Mouse (Mus musculus): ENCODE data around the gene Tex14.

Gene Tex14

DNA sequence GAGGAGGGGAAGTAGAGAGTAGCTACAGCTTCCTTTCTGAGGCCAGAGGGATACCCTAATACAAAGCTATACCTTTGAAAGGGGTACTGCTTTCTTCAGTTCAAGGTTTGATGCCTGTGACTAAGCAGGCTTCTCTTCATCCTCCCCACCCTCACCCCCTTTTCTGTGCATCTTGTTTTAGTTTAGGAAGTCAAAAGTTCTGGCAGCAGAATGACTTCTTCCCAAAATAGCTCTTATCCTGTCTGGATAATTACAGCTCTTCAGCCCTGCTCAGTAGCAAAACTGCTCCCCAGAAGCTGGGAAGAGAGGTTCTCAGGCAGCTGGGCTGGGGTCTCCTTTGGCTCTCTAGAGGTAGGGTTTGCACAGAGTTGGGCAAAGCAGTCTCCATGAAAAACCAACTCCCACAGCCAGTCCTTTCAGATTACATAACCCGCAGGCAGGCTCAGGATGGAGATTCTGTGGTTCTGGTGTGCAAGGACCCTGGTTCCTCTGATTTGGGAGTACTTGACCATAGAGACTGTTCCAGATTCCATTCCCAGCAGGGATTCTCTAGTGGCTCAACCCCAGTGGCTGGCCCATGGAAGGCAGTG is 166.6 kb downstream of the Tex14 start:
- DNase-seq (ENCODE audit: low read depth, low spot score) = no peak

DNA sequence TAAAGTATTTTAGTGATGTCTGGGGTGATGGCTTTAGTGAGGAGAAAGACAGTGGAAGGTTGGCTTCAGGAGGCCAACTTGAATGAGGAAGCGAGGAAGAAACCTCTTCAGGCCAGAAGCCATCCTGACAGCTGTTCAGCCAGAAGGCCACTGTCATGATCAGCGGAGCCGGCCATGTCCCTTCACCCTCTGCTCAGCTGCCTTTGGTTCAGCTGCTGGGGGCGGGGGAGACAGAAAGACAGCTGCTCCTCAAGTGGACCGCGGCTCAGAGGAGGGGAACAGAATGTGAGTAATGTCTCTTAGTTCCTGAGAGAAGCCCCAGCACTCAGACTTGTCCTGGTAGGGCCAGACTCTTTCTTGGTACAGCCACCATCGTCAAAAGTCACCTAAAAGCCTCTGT is 168.9 kb downstream of the Tex14 start:
- DNase-seq (ENCODE audit: low read depth, low spot score) = no peak

DNA sequence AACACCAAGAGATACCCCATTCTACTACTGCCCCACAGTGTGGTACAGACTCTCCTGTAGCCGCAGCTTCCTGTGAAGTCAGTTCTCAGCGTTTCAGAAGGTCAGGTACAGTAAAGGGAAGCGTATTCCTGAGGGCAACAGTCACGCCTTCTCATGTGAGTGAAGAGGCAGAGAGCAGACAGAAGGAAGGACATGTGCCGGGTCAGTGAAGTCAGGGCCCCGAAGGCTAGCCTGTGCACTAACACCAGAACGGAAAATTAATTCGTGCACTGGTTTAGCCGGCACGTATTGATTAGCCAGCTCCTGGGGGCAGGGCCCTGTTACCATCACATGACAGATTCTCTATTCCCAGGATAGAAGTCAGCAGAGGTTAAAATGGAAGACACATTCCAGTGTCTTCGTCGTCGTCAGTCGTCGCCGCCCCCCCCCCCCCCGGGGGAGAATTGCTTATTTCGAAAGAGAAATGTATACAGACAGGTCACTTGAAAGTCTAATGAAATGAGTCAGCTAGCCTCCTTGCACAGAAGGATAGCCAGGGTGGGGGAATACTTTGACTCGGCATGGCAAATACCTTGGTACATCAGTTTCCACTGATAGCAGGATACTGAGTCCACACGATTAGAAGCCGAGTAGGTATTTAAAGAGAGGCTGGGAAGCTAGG is 169.8 kb downstream of the Tex14 start:
- no peak for DNase-seq (ENCODE audit: low read depth, low spot score)

DNA sequence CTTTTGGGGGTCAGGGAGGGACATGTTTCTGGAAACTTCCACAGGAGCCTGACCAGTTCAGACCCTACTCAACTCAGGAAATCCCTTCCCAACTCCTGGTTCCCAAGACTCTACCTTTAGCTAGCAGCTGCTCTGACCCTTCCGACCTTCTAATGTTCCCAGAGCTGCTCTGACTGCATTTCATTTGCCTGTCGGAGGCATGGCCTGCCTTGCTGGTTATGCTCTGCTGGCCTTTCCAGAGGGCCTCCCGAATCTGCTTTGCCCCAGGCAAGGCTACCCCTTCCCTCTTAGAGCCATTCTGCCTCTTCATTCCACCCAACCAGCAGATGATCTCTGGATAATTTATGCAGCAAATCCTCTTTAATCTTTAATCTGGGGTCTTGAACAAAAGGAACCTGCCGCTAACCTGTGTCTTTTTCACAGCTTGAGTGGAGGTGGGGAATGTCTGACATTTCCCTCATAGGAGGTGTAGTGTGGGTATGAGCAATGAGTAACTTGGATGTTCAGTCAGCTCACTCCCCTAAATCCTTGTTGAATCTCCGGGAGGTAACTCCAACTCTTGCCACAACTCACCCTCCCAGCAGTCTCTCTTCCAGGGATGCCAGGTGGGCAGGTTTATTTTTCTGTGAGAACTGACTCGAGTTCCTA is 172.9 kb downstream of the Tex14 start:
- no peak for DNase-seq (ENCODE audit: low read depth, low spot score)

DNA sequence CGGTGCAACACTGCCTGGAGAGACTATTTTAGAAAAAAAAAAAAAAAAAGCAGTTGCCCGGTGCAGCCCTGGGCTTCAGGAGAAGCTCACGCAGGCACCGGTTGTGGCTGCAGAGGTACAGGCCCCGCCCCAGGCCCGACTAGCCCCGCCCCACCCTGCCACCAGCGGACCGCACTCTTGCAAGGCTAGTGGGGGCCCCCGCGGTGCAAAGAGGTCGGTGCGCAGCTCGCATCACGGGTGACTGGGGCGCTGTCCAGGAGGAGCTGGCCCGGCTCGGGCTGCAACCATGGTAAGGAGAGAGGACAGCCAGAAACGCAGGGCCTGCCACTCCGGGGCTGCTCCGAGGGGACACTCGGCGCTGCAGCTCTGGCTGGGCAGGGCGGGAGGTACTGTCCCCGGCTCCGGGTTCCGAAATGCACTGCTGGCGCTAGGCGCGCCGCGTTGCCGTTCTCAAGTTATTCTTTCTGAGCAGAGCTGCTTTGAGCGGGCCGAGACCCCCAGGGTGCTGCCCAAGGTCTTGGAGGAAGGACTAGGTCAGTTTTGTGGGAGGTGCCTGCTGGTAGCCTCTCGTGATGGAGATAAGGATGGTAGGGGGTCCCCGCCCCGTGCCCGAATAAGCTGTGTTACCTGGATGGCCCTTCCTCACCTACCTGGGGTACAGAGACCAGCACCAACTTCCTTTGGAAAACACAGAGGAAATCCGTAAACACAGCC is 173.5 kb downstream of the Tex14 start:
- DNase-seq (ENCODE audit: low read depth, low spot score) = no peak

DNA sequence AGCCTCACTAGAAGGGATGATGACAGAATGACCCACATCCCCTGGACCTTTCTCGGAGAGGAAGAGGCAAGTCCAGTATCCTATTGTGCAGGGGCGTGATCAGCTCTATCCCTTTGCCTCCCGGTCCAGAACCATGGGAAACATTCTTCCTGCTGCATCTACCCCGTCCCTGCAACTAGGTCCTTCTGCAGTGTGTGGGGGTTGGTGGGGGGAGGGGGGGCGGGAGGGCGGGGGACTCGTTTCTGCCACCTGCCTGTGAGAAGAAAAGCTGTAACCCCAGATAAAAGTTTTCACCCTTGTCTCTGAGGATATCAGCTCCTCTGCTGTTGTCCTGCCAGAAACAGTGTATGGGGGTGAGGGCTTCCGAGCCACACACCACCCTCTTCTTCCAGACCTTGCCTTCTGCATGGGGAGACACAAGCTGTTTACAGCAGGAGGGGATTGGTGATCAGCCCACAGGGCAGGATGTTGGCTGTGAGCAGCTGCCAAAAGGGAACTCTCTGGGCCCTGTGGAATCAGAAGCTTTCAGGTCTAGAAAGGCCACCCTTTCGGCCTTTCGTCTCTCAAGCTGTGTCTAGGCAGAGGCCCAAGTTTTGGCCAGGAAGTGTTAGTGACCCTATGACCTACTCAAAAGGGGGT is 174.2 kb downstream of the Tex14 start:
- no peak for DNase-seq (ENCODE audit: low read depth, low spot score)

DNA sequence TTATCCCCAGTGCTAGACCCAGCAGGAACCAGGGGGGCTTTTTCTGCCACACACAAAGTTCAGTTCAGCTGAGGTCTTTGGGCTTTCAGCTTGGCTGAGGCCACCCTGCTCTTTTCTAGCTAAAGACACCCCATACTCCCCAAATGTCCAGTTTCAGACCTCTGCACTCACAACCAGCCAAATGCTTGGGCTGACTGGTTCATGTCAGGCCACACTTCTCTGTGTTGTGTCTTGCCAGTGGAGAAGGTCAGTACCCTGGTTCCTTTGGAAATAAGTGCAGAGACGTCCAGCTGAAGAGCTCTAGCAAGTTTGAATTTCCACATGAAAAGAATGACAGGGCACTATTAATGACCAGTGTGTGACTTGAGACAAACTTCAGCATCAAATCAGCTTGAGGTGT is 174.8 kb downstream of the Tex14 start:
- no peak for DNase-seq (ENCODE audit: low read depth, low spot score)

DNA sequence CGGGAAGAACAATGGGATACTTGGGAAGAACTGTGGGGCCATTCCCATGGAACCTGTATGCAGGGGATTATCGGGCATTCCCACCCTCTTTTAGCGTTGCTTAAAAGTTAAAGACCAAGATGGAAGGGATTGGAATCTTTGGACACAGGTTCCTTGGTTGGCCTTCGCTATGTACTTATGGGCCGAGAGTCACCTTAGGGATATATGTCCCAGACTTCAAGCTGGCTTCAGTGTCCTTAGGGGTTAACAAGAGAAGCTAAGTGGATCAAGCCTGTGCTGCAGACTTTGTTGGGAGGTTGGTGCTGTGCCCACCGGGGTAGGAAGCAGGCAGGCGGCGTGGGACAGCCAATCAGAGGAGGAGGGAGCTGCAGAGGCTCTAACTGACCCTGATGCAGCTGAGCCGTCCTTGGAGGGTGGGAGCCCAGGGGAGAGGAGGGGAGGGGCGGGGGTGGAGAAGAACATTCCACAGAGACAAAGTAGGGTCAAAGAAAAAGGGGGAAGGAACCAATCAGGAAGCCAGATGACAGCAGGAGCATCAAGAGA is 175.7 kb downstream of the Tex14 start:
- DNase-seq (ENCODE audit: low read depth, low spot score) = no peak

DNA sequence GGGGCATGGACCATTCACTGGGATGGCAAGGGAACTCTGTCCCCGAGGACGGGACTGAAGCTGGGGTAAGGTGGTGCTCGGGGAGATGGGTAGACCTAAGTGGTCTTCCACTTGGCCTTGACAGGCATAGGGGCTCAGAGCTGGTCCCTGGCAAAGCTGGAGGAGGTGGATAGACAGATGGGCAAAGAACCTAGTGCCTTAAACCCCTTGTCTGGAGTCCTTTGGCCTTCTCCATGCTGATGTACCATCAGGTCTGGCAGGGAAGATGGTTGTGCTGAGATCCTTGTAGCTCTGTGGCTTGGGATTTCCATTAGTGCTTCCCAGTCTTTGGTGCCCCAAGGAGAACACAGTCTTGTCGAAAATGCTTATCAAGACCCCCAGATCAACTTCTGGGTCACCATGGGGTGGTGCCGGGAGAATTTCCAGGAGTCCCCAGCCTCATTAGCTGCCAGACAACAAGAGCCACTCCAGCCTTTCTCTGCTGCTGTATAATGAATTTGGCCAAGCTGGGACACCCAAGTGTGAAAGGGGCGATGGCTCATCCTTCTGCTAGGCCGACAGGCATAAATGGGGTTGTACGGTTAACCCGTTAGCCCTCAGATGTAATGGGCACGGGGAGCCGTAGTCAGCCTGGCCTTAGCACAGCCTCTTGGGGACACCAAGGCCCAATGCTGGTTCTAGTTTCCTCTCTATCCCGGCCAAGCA is 176.4 kb downstream of the Tex14 start:
- no peak for DNase-seq (ENCODE audit: low read depth, low spot score)

DNA sequence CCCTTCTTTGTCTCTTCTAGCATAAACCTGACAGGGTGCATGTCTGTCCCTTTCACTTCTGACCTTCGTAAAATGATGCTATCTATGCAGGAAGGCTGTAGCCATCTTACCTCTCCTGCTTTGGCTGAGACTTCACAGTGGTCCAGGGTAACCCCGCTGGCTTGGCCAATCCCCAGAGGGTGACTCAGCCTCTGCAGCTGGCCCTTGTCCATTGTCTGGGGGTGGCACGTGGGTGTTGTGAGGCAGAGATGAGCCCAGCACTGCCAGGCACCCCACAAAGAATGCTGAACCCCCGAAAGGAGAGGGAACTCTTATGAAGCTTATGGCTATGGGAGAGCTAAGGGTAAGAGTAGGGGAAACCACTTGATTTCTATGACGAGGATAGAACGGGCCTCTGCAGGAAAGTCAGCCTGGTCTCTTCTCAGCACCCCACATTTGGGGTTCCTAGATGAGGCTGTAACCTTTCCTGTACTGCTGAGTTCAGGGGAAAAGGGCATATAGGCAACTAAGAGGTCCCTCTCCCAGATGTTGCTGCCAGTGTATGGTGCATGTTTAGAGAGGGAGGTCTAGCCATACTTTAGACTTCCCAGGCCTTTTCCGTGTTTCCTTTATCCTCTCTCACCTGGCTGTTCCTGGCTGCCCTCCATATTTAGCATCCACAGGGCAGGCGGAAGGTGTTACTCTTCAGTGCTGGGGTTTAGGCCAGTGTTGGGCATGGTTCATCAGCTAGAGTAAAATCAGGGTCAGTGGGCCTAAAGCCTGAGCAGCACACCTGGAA is 177.3 kb downstream of the Tex14 start:
- DNase-seq (ENCODE audit: low read depth, low spot score) = no peak

DNA sequence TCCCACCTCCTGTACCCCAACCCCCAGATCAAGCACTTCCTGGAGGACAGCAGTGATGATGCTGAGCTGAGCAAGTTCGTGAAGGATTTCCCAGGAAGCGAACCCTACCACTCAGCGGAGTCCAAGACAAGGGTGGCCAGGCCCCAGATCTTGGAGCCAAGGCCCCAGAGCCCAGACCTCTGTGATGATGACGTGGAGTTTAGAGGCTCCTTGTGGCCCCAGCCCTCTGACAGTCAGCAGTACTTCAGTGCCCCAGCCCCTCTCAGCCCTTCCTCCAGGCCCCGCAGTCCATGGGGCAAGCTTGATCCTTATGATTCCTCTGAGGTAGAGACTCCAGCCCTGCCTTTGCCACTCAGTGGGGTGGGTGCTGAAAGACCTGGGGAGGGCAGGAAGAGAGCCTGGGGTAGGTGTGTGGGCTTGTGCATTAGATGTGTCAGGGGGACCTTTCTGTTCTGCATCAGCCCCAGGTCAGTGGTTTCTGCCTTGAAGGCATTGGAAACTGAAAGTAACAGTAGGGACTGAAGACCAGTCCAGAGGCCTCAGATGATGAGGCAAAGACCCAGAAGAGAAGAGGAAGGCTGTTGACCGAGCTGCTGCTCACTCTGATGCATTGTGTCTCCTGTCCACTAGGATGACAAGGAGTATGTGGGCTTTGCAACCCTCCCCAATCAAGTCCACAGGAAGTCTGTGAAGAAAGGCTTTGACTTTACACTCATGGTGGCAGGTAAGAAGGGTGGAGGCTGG is 178.6 kb downstream of the Tex14 start:
- DNase-seq (ENCODE audit: low read depth, low spot score) = no peak

DNA sequence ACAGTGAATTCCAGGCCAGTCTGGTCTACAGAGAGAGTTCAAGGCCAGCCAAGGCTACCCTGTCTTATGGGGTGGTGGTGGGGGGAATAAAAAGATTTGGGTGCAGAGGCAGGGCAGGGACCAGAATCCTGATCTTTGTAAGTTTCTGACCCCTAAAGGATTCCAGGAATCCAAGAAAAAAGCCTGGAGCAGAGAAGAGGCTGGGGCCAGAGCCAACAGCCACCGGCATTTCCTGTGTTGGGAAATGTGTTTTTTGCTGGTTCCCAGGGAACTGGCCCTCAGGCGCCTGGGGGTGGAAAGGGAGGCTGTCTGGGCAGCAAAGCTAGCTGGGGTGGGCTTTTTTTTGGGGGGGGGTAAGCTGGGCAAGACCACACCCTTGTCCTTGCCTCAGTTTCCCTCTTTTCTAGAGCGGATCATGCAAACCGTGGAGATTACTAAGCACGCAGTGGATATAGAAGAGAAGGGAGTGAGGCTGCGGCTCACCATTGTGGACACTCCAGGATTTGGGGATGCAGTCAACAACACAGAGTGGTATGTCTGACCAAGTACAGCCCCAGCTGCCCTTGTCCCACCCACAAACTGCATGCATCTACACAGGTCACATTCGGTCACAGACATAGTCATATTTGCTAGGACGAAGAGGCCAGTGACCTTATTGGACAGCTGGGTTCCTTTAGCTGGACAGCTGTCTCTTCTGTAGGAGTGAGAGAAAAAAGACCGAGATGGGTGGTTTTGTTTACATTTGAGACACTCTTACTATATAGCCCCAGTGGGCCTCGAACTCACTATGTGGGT is 180.0 kb downstream of the Tex14 start:
- no peak for DNase-seq (ENCODE audit: low read depth, low spot score)

DNA sequence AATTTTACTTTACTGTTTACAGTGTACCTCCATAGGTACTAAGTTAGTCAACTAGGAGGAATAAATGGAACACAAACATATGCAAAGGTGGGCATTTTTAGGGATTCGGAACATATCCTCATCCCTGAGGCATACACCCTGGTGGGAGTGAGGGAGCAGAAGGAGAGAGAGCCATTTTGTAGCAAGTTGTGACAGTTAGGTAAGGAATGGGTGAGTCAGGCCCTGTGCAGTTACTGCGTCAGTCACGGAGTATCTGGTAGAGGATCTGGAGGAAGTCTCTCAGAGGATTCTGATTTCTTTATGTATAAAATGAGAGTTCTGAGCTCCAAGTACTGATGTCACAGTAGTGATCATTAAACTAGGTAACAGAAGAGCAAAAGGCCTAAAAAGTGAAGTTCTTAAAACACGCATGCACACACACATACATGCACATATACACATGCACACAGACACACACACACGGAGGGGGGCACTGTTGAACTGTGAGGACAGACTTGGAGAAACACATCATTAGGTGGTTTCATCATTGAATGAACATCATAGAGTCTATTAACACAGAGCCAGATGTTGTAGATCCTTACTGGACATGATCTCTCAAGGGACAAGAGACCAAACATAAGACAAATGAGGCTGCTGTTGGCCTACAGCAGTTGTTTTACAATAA is 182.5 kb downstream of the Tex14 start:
- DNase-seq (ENCODE audit: low read depth, low spot score) = no peak

DNA sequence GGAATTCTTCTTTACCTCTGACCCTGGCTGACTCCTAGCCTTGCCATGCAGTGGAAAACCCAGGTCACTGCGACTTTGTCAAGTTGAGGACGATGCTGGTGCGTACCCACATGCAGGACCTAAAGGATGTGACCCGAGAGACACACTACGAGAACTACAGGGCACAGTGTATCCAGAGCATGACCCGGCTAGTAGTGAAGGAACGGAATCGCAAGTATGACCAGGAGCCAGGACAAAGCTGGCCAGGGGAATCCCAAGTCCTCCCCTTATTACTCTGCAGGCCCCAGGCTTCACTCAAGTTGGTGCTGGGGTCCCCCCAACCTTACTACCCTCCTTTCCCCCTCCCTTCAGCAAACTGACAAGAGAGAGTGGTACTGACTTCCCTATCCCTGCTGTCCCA is 184.7 kb downstream of the Tex14 start:
- no peak for DNase-seq (ENCODE audit: low read depth, low spot score)

DNA sequence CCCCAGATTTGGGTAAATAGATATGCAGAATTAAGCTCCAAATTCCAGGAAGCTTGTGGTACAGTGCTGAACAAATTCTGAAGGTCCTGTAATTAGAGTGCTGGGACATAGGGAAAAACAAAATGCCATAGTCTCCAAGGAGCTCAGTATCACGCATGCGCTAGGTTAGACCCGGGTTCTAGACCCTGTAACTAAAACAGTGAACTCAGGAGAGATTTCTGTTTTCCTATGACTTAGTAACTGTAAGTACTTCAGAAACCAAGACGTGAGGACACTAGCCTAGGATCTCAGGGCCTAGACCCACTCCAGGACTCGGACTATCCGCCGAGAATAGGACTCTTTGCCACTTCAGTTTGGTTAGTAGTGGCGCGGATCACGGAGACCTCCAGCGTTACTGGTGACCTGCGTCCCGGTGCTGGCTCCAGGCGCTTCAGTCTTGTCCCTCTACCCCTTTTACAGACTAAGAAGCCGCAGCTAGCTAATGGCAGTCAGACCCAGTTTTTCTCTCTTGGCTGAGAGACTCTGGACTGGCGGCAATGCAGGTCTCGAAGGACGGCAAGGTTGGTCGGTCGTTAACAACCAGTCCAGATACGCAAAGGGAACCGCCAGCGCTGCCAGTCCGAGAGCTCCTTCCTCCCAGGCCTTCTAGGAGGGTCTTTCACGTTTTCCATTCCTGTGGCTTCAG is 186.1 kb downstream of the Tex14 start:
- peak; percentile 35 for DNase-seq (ENCODE audit: low read depth, low spot score)

DNA sequence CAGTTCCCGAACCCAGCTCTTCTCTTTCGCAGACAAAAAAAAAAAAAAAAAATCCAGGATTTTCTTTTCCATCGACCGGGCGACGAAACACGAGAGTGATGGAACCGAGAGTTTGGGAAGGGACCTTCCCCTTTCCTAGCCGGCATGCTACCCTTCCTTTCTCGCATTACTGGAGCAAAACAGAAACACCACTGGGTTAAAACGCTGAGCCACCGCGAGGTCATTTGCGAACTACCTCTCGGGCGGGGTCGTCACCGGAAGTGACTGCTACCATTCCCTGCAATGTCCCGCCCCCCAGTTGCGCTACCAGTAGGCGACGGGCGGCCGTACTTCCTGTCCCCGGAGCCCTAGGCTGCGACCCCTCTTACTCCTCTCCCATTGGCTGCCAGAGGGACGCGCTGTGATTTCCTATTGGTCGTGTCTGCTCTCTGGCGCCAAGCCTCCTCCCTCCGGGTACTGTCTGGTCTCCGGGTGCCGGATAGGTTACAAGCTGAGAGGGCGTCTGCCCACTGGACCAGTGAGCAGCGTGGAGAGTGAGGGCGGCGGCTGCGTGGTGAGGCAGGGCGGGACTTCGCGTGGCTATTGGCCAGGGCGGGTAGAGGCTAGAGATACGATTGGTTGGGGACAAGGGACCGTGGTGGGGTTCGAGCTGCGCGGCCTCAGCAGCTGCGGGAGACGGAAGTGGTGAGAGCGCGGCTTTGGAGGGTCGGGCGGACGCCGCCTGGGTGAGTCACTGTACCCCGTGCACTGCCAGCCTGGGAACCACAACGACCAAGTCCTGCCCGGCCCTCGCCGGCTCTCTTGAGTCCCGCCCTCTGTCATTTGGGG is 186.9 kb downstream of the Tex14 start, which contains the start of gene Mtmr4:
Gene Mtmr4 (plus strand): TSS at position 637 of the 828 bp plus-strand sequence.
- peak; percentile 100 for DNase-seq (ENCODE audit: low read depth, low spot score)

DNA sequence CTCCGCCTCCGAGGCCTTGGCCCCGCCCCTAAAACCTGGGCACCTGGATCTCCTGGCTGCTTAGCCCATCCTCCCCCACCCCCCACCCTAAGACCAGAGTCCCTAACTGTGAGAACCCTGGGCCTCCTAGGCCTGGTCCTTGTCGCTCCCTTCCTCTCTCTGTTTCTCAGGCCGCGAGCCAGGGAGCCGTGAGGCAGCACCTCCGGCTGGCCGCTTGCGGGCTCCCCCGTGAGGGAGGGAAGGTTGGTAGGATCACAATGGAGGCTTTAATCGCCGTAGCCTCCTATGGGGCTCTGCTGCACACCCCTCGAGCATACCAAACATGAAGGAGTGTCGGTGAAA is 187.5 kb downstream of the Tex14 start:
- no peak for DNase-seq (ENCODE audit: low read depth, low spot score)

Data from ES-CJ7 (cell line).